Mouse (Mus musculus) left cerebral cortex, postnatal 36 days (tissue): ENCODE data around the gene Mdm4. TPM values are rescaled to one million over a fixed set of nuclear protein-coding genes. Genes with fewer than 3 reads are reported as not detected.
"Not testable (repeated sequence)": the region's sequence is repeated elsewhere in the genome, so short reads cannot be mapped to it uniquely, and the experiment has no call there.

Experiments used
- DNase-seq, 2 experiments: peaks; one replicate each; pipeline ENCODE4 v3.0.0; 2021 to 2022; ENCODE audit warnings: low spot score in 2 of 2, mixed read lengths in 1 of 2
- intact Hi-C: fragments of 180-260 bp; cut with DNase I; formaldehyde crosslinking; loops from one replicate; pipeline ENCODE4 v1.15.1; 2025
- total RNA-seq, 2 experiments: library from RNA; stranded (reverse); gene quantifications; 2 replicates each; pipeline ENCODE4 v1.2.3; 2021

The Mdm4 gene
- total RNA-seq, 2 experiments from 2014 or later: 63.2 to 91.1 TPM

- peak; percentile 85 to 87 for DNase-seq
- intact Hi-C loops: no loop called here
Measured at GRCm38 (mm10) chr1:133025051-133025795, 5.1 kb downstream of the Mdm4 start.

- no peak for DNase-seq
- intact Hi-C loops: no loop called here
Measured at GRCm38 (mm10) chr1:133024426-133024825, 5.9 kb downstream of the Mdm4 start.

GRCm38 (mm10) chr1:133023723-133024122, 6.6 kb downstream of the Mdm4 start:
- DNase-seq, intact Hi-C loops: not testable (repeated sequence)

GRCm38 (mm10) chr1:133021971-133022370, 8.4 kb downstream of the Mdm4 start:
- DNase-seq, intact Hi-C loops: not testable (repeated sequence)

- DNase-seq: no peak
- intact Hi-C loops: no loop called here
Measured at GRCm38 (mm10) chr1:133021391-133021790, 9.0 kb downstream of the Mdm4 start.

- intact Hi-C loops: no loop called here
Measured at GRCm38 (mm10) chr1:133020137-133020894, 10.0 kb downstream of the Mdm4 start.

GRCm38 (mm10) chr1:133019312-133019711, 11.0 kb downstream of the Mdm4 start:
- no peak for DNase-seq
- intact Hi-C loops: no loop called here

More at GRCm38 (mm10) chr1:133020137-133020894, 10.0 kb downstream of the Mdm4 start:
- DNase-seq: no peak

GRCm38 (mm10) chr1:133018580-133018979, 11.8 kb downstream of the Mdm4 start:
- intact Hi-C loops: no loop called here
- DNase-seq: no peak

- intact Hi-C loops: no loop called here
- no peak for DNase-seq
Measured at GRCm38 (mm10) chr1:133016775-133017428, 13.5 kb downstream of the Mdm4 start.

GRCm38 (mm10) chr1:133014196-133014595, 16.2 kb downstream of the Mdm4 start:
- intact Hi-C loops: no loop called here
- DNase-seq: no peak

- intact Hi-C loops: no loop called here
- DNase-seq: no peak
Measured at GRCm38 (mm10) chr1:133013331-133013730, 17.0 kb downstream of the Mdm4 start.

GRCm38 (mm10) chr1:133011955-133012841, 18.2 kb downstream of the Mdm4 start:
- intact Hi-C loops: no loop called here

GRCm38 (mm10) chr1:133006571-133006970, 23.8 kb downstream of the Mdm4 start:
- DNase-seq: no peak

More at GRCm38 (mm10) chr1:133011955-133012841, 18.2 kb downstream of the Mdm4 start:
- no peak for DNase-seq

GRCm38 (mm10) chr1:133000347-133000746, 30.0 kb downstream of the Mdm4 start:
- DNase-seq: no peak
- intact Hi-C loops: no loop called here

More at GRCm38 (mm10) chr1:133006571-133006970, 23.8 kb downstream of the Mdm4 start:
- intact Hi-C loops: no loop called here

GRCm38 (mm10) chr1:132991580-132991979, 38.8 kb downstream of the Mdm4 start:
- no peak for DNase-seq
- intact Hi-C loops: no loop called here

GRCm38 (mm10) chr1:132990733-132991132, 39.6 kb downstream of the Mdm4 start:
- DNase-seq: no peak
- intact Hi-C loops: no loop called here

- DNase-seq, intact Hi-C loops: not testable (repeated sequence)
Measured at GRCm38 (mm10) chr1:132988556-132989459, 41.6 kb downstream of the Mdm4 start.

GRCm38 (mm10) chr1:132982728-132983127, 47.6 kb downstream of the Mdm4 start:
- DNase-seq: peak; percentile 66 to 67
- intact Hi-C loops: loop anchor here (1.0 kb wide), 1 partner anchor 224 kb away; no protein-coding TSS in a partner anchor
